Mouse (Mus musculus): ENCODE measurements around the gene Gxylt1. TPM values are rescaled to one million over a fixed set of nuclear protein-coding genes. Genes with fewer than 3 reads are reported as not detected.
"Not testable (repeated sequence)": the region's sequence is repeated elsewhere in the genome, so short reads cannot be mapped to it uniquely, and the experiment has no call there.

The Gxylt1 gene
- 12.7 and 21.6 TPM in 2 replicates for polyA plus RNA-seq (2014; fragmentation: Nextera tagmentation; extraction: Ambion mirVana)

DNA sequence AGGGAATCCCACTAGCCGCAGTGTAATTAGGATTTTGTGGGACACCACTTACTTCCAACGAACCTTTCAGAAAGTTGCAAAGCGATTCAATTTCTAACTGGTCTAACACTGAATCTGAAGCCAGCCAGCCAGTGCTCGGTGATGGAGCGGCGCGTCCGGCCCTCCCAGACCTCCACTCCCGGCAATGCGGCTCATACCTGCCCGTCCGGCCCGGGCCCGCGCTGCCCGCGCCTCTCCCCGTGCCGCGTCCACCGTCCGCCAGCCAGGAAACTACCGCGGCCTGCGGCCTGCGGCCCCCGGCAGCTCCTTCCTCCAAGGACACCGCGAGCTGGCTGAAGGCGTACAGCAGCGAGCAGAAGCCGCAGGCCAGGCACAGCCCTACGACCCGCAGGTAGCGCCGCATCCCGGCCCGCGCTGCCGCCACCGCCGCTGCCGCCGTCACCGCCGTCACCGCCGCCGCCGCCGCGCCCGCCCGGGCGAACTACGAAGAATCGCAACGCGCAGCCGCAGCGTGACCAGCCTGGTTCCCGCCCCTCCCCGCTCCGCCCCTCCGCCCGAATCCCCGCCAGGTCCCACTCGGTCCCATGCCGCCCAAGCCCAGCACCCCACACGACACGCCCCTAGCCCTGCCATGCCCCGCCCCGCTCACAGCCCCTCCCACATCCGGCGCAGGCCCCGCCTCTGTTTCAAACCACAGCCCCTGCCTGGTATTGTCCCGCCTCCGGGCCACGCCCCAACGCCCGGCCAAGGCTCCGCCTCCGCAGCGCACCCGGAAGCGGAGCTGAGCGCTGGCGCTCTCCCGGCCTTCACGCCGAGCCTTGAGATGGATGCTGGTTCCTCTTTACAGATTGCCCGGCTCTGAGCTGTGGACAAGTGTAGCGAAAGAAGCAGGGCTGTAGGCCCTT lies at the start of gene Gxylt1:
Gene Gxylt1, minus strand, starts transcription at position 501 of the 905 bp plus-strand sequence.
- no peaks in the 10 kb centered on the region for H3K9me3 ChIP-seq (ENCODE audit: control insufficient read depth, low read length)
- peak; percentile 98 for ATAC-seq (ENCODE audit: low FRiP score, low TSS enrichment)
- H3K4me1 ChIP-seq (ENCODE audit: control insufficient read depth, insufficient read depth, low read length), result peaks cover 9% of the 10 kb centered on the region; the same call in 1 of the 2 replicates
- under 1% methylated on average over 82 of the region's 93 CpGs for WGBS
- peak within 1 kb of the TSS; percentile 83 for H3K9ac ChIP-seq (ENCODE audit: low read depth, low read length)
- peaks cover 4% of the 10 kb centered on the region; the same call in 1 of the 2 replicates for H3K36me3 ChIP-seq (ENCODE audit: control insufficient read depth, insufficient read depth, low read length)
- no peaks in the 10 kb centered on the region for H3K27me3 ChIP-seq (ENCODE audit: control insufficient read depth, insufficient read depth, low read length)
- peak within 1 kb of the TSS; percentile 78 for H3K4me3 ChIP-seq (ENCODE audit: low read length)
- H3K27ac ChIP-seq (ENCODE audit: low read depth, low read length), result peak within 1 kb of the TSS; percentile 84
- H3K4me2 ChIP-seq (replicated peaks; ENCODE audit: low read depth, low read length), result peak within 1 kb of the TSS; percentile 88

- H3K27ac ChIP-seq (ENCODE audit: low read depth, low read length), result no peak overlapping the region
- H3K36me3 ChIP-seq (ENCODE audit: control insufficient read depth, insufficient read depth, low read length), result 0 out of 2 replicates have a peak, but pooled peaks cover 6% of the 10 kb centered on the region
- H3K4me1 ChIP-seq (ENCODE audit: control insufficient read depth, insufficient read depth, low read length), result no peaks in the 10 kb centered on the region
- H3K4me3 ChIP-seq (ENCODE audit: low read length), result no peak overlapping the region
- H3K27me3 ChIP-seq (ENCODE audit: control insufficient read depth, insufficient read depth, low read length), result no peaks in the 10 kb centered on the region
- no peaks in the 10 kb centered on the region for H3K9me3 ChIP-seq (ENCODE audit: control insufficient read depth, low read length)
- no peak for ATAC-seq (ENCODE audit: low FRiP score, low TSS enrichment)
- no peak overlapping the region for H3K4me2 ChIP-seq (replicated peaks; ENCODE audit: low read depth, low read length)
- 96% methylated on average over 1 of the region's 1 CpGs for WGBS
- no peak overlapping the region for H3K9ac ChIP-seq (ENCODE audit: low read depth, low read length)
Measured at GRCm38 (mm10) chr15:93318781-93319180, 43.8 kb upstream of the Gxylt1 start.

DNA sequence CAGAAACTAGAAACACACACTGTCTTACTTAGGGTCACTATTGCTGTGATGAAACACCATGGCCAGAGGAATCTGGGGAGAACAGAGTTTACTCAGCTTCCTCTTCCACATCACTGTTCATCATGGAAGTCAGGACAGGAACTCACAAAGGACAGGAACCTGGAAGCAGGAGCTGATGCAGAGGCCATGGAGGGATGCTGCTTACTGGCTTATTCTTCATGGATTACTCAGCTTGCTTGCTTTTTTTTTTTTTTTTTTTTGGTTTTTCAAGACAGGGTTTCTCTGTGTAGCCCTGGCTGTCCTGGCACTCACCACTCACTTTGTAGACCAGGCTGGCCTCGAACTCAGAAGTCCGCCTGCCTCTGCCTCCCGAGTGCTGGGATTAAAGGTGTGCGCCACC lies 35.3 kb upstream of the Gxylt1 start:
- not testable (repeated sequence) for H3K27ac ChIP-seq (ENCODE audit: low read depth, low read length); H3K4me2 ChIP-seq (replicated peaks; ENCODE audit: low read depth, low read length); H3K4me1 ChIP-seq (ENCODE audit: control insufficient read depth, insufficient read depth, low read length); H3K9me3 ChIP-seq (ENCODE audit: control insufficient read depth, low read length); H3K36me3 ChIP-seq (ENCODE audit: control insufficient read depth, insufficient read depth, low read length); H3K9ac ChIP-seq (ENCODE audit: low read depth, low read length); H3K4me3 ChIP-seq (ENCODE audit: low read length); ATAC-seq (ENCODE audit: low FRiP score, low TSS enrichment); H3K27me3 ChIP-seq (ENCODE audit: control insufficient read depth, insufficient read depth, low read length)
- WGBS, result 96% methylated on average over 4 of the region's 4 CpGs

GRCm38 (mm10) chr15:93298197-93298596 lies 23.2 kb upstream of the Gxylt1 start:
- no peak for ATAC-seq (ENCODE audit: low FRiP score, low TSS enrichment)
- H3K4me3 ChIP-seq (ENCODE audit: low read length), result no peak overlapping the region
- no peaks in the 10 kb centered on the region for H3K36me3 ChIP-seq (ENCODE audit: control insufficient read depth, insufficient read depth, low read length)
- H3K4me1 ChIP-seq (ENCODE audit: control insufficient read depth, insufficient read depth, low read length), result no peaks in the 10 kb centered on the region
- no peaks in the 10 kb centered on the region for H3K27me3 ChIP-seq (ENCODE audit: control insufficient read depth, insufficient read depth, low read length)
- no peak overlapping the region for H3K27ac ChIP-seq (ENCODE audit: low read depth, low read length)
- H3K4me2 ChIP-seq (replicated peaks; ENCODE audit: low read depth, low read length), result no peak overlapping the region
- no peaks in the 10 kb centered on the region for H3K9me3 ChIP-seq (ENCODE audit: control insufficient read depth, low read length)
- WGBS, result 86% methylated on average over 2 of the region's 2 CpGs
- no peak overlapping the region for H3K9ac ChIP-seq (ENCODE audit: low read depth, low read length)

DNA sequence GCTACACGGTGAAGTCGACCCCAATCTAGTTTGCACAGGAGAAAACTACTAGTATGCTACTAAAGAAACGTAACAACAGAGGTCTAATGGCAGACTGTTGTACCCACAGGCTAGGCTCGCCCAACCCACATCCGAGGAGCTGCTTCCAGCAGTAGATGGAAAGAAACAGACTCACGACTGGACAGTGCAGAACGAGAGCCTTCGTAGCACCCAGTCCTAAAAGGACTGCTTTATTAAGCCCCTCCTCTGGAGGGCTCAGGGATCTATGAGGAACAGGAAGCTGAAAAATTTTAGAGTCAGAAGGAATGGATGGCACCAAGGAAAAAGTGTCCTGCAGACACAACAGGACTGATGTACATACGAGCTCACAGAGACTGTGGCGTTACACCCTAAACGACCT lies 19.5 kb upstream of the Gxylt1 start:
- no peaks in the 10 kb centered on the region for H3K27me3 ChIP-seq (ENCODE audit: control insufficient read depth, insufficient read depth, low read length)
- no peak for ATAC-seq (ENCODE audit: low FRiP score, low TSS enrichment)
- WGBS, result 77% methylated on average over 11 of the region's 11 CpGs
- no peak overlapping the region for H3K4me3 ChIP-seq (ENCODE audit: low read length)
- peaks cover 4% of the 10 kb centered on the region for H3K36me3 ChIP-seq (ENCODE audit: control insufficient read depth, insufficient read depth, low read length)
- H3K27ac ChIP-seq (ENCODE audit: low read depth, low read length), result no peak overlapping the region
- H3K9ac ChIP-seq (ENCODE audit: low read depth, low read length), result no peak overlapping the region
- no peaks in the 10 kb centered on the region for H3K9me3 ChIP-seq (ENCODE audit: control insufficient read depth, low read length)
- H3K4me1 ChIP-seq (ENCODE audit: control insufficient read depth, insufficient read depth, low read length), result 0 out of 2 replicates have a peak, but pooled peaks cover 4% of the 10 kb centered on the region
- H3K4me2 ChIP-seq (replicated peaks; ENCODE audit: low read depth, low read length), result no peak overlapping the region

DNA sequence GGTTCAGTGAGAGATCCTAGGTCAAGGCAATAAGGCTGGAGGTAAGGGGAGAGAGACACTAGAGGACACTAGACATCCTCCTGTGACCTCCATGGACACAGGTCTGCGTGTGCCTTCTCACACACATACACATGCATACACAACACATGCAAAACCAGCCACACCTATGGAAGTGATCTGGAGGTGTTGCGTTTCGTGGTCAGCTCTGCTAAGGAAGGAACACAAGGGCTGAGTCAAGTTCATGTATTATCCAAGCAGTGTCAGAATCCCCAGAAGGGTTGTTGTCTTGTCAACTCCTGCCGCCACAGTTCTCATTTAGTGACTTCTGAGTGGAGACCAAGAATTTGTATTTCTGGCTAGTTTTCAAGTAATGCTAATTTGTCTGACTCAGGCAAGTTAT lies 13.3 kb upstream of the Gxylt1 start:
- H3K4me3 ChIP-seq (ENCODE audit: low read length), result no peak overlapping the region
- 89% methylated on average over 4 of the region's 4 CpGs for WGBS
- H3K27ac ChIP-seq (ENCODE audit: low read depth, low read length), result no peak overlapping the region
- no peak overlapping the region for H3K9ac ChIP-seq (ENCODE audit: low read depth, low read length)
- H3K4me1 ChIP-seq (ENCODE audit: control insufficient read depth, insufficient read depth, low read length), result 0 out of 2 replicates have a peak, but pooled peaks cover 4% of the 10 kb centered on the region
- no peak for ATAC-seq (ENCODE audit: low FRiP score, low TSS enrichment)
- no peaks in the 10 kb centered on the region for H3K9me3 ChIP-seq (ENCODE audit: control insufficient read depth, low read length)
- no peak overlapping the region for H3K4me2 ChIP-seq (replicated peaks; ENCODE audit: low read depth, low read length)
- peaks cover 19% of the 10 kb centered on the region for H3K36me3 ChIP-seq (ENCODE audit: control insufficient read depth, insufficient read depth, low read length)
- no peaks in the 10 kb centered on the region for H3K27me3 ChIP-seq (ENCODE audit: control insufficient read depth, insufficient read depth, low read length)

DNA sequence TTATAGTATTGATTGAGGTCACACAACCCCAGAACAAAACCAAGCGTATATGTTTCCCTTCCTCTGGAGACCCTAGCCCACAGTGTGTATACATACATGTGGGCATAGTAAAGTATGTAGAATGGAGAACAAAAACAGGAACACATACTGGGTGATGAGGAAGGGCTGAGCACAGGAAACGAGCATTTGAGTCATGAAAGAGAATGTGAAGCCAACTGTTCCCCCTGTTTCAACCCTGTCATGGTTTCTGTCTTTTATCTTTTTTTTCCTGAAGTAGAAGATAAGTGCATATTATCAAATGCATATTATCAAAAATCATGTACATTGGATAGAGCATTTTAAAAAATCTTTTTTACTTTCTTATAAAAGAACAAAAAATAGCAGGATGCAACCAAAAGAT lies 12.6 kb upstream of the Gxylt1 start:
- Histone ChIP-seq H3K9ac (ENCODE audit: low read depth, low read length) (no peak overlapping the region), H3K27me3 (ENCODE audit: control insufficient read depth, insufficient read depth, low read length) (no peaks in the 10 kb centered on the region), H3K4me1 (ENCODE audit: control insufficient read depth, insufficient read depth, low read length) (no peaks in the 10 kb centered on the region), H3K4me2 (replicated peaks; ENCODE audit: low read depth, low read length) (no peak overlapping the region), H3K9me3 (ENCODE audit: control insufficient read depth, low read length) (no peaks in the 10 kb centered on the region), H3K36me3 (ENCODE audit: control insufficient read depth, insufficient read depth, low read length) (peaks cover 19% of the 10 kb centered on the region), H3K27ac (ENCODE audit: low read depth, low read length) (no peak overlapping the region), H3K4me3 (ENCODE audit: low read length) (no peak overlapping the region)
- no peak for ATAC-seq (ENCODE audit: low FRiP score, low TSS enrichment)
- 83% methylated on average over 2 of the region's 2 CpGs for WGBS

- WGBS, result 83% methylated on average over 15 of the region's 15 CpGs
- H3K4me3 ChIP-seq (ENCODE audit: low read length), result no peak overlapping the region
- peaks cover 32% of the 10 kb centered on the region for H3K36me3 ChIP-seq (ENCODE audit: control insufficient read depth, insufficient read depth, low read length)
- no peak for ATAC-seq (ENCODE audit: low FRiP score, low TSS enrichment)
- no peak overlapping the region for H3K4me2 ChIP-seq (replicated peaks; ENCODE audit: low read depth, low read length)
- H3K9ac ChIP-seq (ENCODE audit: low read depth, low read length), result no peak overlapping the region
- no peaks in the 10 kb centered on the region for H3K9me3 ChIP-seq (ENCODE audit: control insufficient read depth, low read length)
- no peaks in the 10 kb centered on the region for H3K27me3 ChIP-seq (ENCODE audit: control insufficient read depth, insufficient read depth, low read length)
- H3K27ac ChIP-seq (ENCODE audit: low read depth, low read length), result no peak overlapping the region
- no peaks in the 10 kb centered on the region for H3K4me1 ChIP-seq (ENCODE audit: control insufficient read depth, insufficient read depth, low read length)
Measured at GRCm38 (mm10) chr15:93285244-93285643, 10.3 kb upstream of the Gxylt1 start.

GRCm38 (mm10) chr15:93284326-93284725 lies 9.3 kb upstream of the Gxylt1 start:
- 86% methylated on average over 6 of the region's 6 CpGs for WGBS
- Histone ChIP-seq H3K27me3 (ENCODE audit: control insufficient read depth, insufficient read depth, low read length) (no peaks in the 10 kb centered on the region), H3K36me3 (ENCODE audit: control insufficient read depth, insufficient read depth, low read length) (peaks cover 27% of the 10 kb centered on the region), H3K4me1 (ENCODE audit: control insufficient read depth, insufficient read depth, low read length) (no peaks in the 10 kb centered on the region), H3K9me3 (ENCODE audit: control insufficient read depth, low read length) (no peaks in the 10 kb centered on the region), H3K27ac (ENCODE audit: low read depth, low read length) (no peak overlapping the region), H3K9ac (ENCODE audit: low read depth, low read length) (no peak overlapping the region), H3K4me2 (replicated peaks; ENCODE audit: low read depth, low read length) (no peak overlapping the region), H3K4me3 (ENCODE audit: low read length) (no peak overlapping the region)
- no peak for ATAC-seq (ENCODE audit: low FRiP score, low TSS enrichment)
